Mouse (Mus musculus): ENCODE measurements at regions not wholly inside any gene's neighbourhood (a gene's known extent, or its start where the extent isn't known, plus 50 kb on each side); places are given as distances from the start of the nearest gene placed in this dataset.

DNA sequence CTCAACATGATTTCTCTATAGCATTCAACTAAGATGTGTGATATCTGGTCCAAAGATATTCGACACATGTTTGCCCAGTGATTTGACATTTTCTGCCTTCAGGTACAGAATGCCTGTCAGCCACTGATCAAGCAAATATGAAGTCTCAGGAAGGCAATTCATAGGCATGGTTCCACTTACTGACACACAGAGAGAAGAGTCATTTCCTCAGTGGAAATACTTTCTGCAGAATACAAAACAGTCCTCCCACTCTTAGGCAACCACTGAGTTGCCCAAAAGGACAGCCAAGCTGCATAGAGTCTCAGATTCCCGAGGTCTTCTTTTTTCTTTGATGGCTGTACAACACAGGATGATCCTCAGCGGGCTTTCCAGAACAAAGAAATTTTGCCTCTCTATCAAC, 110.9 kb downstream of the Ndufa4 start:
- Histone ChIP-seq H3K4me1 (ENCODE audit: control insufficient read depth, insufficient read depth, low read length) (no peaks in the 10 kb centered on the region), H3K9me3 (ENCODE audit: control insufficient read depth, low read length) (no peaks in the 10 kb centered on the region), H3K27ac (replicated peaks; ENCODE audit: low read depth, low read length) (no peak overlapping the region), H3K4me3 (ENCODE audit: low read depth, low read length) (no peak overlapping the region), H3K27me3 (replicated peaks; ENCODE audit: control insufficient read depth, insufficient read depth, low read length) (no peaks in the 10 kb centered on the region), H3K36me3 (ENCODE audit: control insufficient read depth, insufficient read depth, low read length) (no peaks in the 10 kb centered on the region), H3K4me2 (ENCODE audit: low read depth, low read length) (no peak overlapping the region), H3K9ac (ENCODE audit: low read depth, low read length) (no peak overlapping the region)
- ATAC-seq (ENCODE audit: low read depth) (no peak), DNase-seq (ENCODE audit: low spot score) (no peak)
- 60% methylated on average over 3 of the region's 3 CpGs for WGBS

DNA sequence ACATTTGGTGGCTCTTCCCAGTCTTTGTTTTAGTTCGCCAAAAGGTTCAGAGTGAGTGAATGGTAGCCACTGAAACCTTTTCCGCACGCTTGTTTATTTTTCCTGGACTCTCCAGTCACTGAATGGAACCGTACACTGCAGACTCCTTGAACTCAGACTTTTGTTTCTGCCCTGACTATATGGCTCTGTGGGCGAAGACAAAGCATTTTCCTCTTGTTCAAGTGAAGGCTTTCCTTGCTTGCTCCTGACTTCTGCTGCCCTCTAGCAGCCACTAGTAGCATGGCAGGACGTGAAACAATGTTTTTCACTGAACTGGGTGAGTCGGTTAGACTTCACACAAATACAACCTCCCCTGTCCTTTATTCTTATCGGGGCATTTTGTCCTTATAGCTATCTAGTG, 113.9 kb downstream of the Ndufa4 start:
- Histone ChIP-seq H3K4me2 (ENCODE audit: low read depth, low read length) (no peak overlapping the region), H3K4me1 (ENCODE audit: control insufficient read depth, insufficient read depth, low read length) (no peaks in the 10 kb centered on the region), H3K9me3 (ENCODE audit: control insufficient read depth, low read length) (no peaks in the 10 kb centered on the region), H3K27ac (replicated peaks; ENCODE audit: low read depth, low read length) (no peak overlapping the region), H3K9ac (ENCODE audit: low read depth, low read length) (no peak overlapping the region), H3K36me3 (ENCODE audit: control insufficient read depth, insufficient read depth, low read length) (no peaks in the 10 kb centered on the region), H3K27me3 (replicated peaks; ENCODE audit: control insufficient read depth, insufficient read depth, low read length) (no peaks in the 10 kb centered on the region), H3K4me3 (ENCODE audit: low read depth, low read length) (no peak overlapping the region)
- DNase-seq (ENCODE audit: low spot score) (peak; percentile 60), ATAC-seq (ENCODE audit: low read depth) (no peak)
- 36% methylated on average over 8 of the region's 8 CpGs for WGBS

DNA sequence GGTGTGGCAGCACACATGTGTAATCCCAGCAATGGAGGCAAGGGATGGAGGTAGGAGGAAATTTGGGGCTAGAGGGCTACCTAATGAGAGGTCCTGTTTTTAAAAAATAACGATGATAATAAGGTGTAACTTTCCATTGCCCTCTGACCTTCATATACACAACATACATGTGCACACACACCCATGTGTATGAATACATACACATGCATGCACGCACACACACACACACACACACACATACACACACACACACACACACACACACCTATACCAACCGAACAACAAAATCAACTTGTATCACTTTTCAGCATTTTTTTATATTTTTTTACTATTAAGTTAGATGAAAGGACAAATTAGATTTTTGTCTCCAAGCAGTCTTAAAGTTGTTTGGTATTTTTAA, 115.1 kb downstream of the Ndufa4 start:
- H3K4me2 ChIP-seq (ENCODE audit: low read depth, low read length): no peak overlapping the region
- DNase-seq (ENCODE audit: low spot score): no peak
- no peak overlapping the region for H3K4me3 ChIP-seq (ENCODE audit: low read depth, low read length)
- no peaks in the 10 kb centered on the region for H3K27me3 ChIP-seq (replicated peaks; ENCODE audit: control insufficient read depth, insufficient read depth, low read length)
- H3K36me3 ChIP-seq (ENCODE audit: control insufficient read depth, insufficient read depth, low read length): no peaks in the 10 kb centered on the region
- no peak overlapping the region for H3K27ac ChIP-seq (replicated peaks; ENCODE audit: low read depth, low read length)
- no peak overlapping the region for H3K9ac ChIP-seq (ENCODE audit: low read depth, low read length)
- ATAC-seq (ENCODE audit: low read depth): no peak
- no peaks in the 10 kb centered on the region for H3K4me1 ChIP-seq (ENCODE audit: control insufficient read depth, insufficient read depth, low read length)
- no peaks in the 10 kb centered on the region for H3K9me3 ChIP-seq (ENCODE audit: control insufficient read depth, low read length)
- WGBS: 91% methylated on average over 3 of the region's 3 CpGs

DNA sequence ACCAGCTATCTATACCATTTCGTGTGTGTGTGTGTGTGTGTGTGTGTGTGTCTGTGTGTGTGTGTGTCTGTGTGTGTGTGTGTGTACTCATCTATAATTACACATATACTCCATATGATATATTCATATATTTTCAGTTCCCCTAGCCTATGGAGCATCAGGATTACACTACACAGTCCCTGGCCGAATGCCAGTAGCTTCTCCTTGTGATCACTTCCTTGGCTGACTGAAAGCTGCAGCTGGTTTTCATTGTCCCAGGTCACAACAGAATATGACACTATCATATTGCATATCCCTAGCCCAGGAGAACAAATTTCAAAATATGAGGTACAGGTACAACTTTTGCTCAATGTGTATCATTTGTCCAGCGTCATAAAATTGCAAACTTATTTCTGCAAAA, 116.2 kb downstream of the Ndufa4 start:
- no peak overlapping the region for H3K4me3 ChIP-seq (ENCODE audit: low read depth, low read length)
- H3K9me3 ChIP-seq (ENCODE audit: control insufficient read depth, low read length): no peaks in the 10 kb centered on the region
- H3K27me3 ChIP-seq (replicated peaks; ENCODE audit: control insufficient read depth, insufficient read depth, low read length): no peaks in the 10 kb centered on the region
- no peak for ATAC-seq (ENCODE audit: low read depth)
- no peak overlapping the region for H3K27ac ChIP-seq (replicated peaks; ENCODE audit: low read depth, low read length)
- H3K4me2 ChIP-seq (ENCODE audit: low read depth, low read length): no peak overlapping the region
- DNase-seq (ENCODE audit: low spot score): peak; percentile 74
- WGBS: 55% methylated on average over 3 of the region's 3 CpGs
- no peaks in the 10 kb centered on the region for H3K4me1 ChIP-seq (ENCODE audit: control insufficient read depth, insufficient read depth, low read length)
- H3K36me3 ChIP-seq (ENCODE audit: control insufficient read depth, insufficient read depth, low read length): no peaks in the 10 kb centered on the region
- no peak overlapping the region for H3K9ac ChIP-seq (ENCODE audit: low read depth, low read length)

DNA sequence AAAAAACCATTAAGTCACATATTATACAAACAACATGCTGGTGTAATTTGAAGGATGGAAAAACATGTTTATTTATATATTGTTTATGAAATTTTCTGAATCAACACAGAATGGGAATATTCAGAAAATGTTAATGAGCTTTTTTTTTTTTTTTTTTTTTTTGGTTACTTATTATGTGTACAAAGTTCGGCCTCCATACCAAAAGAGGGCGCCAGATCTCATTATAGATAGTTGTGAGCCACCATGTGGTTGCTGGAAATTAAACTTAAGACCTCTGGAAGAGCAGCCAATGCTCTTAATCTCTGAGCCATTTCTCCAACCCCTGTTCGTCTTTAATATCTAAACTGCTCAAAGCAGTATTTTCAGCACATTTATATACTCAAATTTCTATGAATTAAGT, 133.3 kb downstream of the Ndufa4 start:
- Histone ChIP-seq H3K9me3 (ENCODE audit: control insufficient read depth, low read length) (no peaks in the 10 kb centered on the region), H3K27ac (replicated peaks; ENCODE audit: low read depth, low read length) (no peak overlapping the region), H3K9ac (ENCODE audit: low read depth, low read length) (no peak overlapping the region), H3K4me2 (ENCODE audit: low read depth, low read length) (no peak overlapping the region), H3K27me3 (replicated peaks; ENCODE audit: control insufficient read depth, insufficient read depth, low read length) (no peaks in the 10 kb centered on the region), H3K4me1 (ENCODE audit: control insufficient read depth, insufficient read depth, low read length) (no peaks in the 10 kb centered on the region), H3K36me3 (ENCODE audit: control insufficient read depth, insufficient read depth, low read length) (no peaks in the 10 kb centered on the region), H3K4me3 (ENCODE audit: low read depth, low read length) (no peak overlapping the region)
- no peak for DNase-seq (ENCODE audit: low spot score)
- 89% methylated on average over 3 of the region's 3 CpGs for WGBS
- ATAC-seq (ENCODE audit: low read depth): no peak

DNA sequence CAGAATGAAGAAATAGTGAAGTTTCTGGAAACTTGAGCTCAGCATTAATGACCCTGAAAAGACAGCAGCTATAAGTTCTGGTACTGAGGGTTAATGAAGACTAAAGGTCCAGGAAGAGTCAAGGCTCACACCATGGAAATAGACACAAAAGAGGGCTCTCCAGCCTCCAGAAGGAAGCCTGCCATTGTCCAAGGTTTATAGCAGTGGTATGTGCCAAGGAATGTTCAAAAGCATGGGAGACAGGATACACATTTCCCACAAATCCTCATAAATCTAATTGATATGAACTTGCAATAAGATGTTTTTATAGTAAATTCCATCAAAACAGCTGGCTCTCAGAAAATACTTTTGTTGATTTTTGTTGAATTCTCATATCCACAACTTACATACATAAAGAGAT, 144.4 kb downstream of the Ndufa4 start:
- Histone ChIP-seq H3K27me3 (replicated peaks; ENCODE audit: control insufficient read depth, insufficient read depth, low read length) (no peaks in the 10 kb centered on the region), H3K9me3 (ENCODE audit: control insufficient read depth, low read length) (no peaks in the 10 kb centered on the region), H3K4me2 (ENCODE audit: low read depth, low read length) (no peak overlapping the region), H3K36me3 (ENCODE audit: control insufficient read depth, insufficient read depth, low read length) (no peaks in the 10 kb centered on the region), H3K4me1 (ENCODE audit: control insufficient read depth, insufficient read depth, low read length) (no peaks in the 10 kb centered on the region), H3K4me3 (ENCODE audit: low read depth, low read length) (no peak overlapping the region), H3K9ac (ENCODE audit: low read depth, low read length) (no peak overlapping the region), H3K27ac (replicated peaks; ENCODE audit: low read depth, low read length) (no peak overlapping the region)
- no peak for DNase-seq (ENCODE audit: low spot score)
- no peak for ATAC-seq (ENCODE audit: low read depth)

DNA sequence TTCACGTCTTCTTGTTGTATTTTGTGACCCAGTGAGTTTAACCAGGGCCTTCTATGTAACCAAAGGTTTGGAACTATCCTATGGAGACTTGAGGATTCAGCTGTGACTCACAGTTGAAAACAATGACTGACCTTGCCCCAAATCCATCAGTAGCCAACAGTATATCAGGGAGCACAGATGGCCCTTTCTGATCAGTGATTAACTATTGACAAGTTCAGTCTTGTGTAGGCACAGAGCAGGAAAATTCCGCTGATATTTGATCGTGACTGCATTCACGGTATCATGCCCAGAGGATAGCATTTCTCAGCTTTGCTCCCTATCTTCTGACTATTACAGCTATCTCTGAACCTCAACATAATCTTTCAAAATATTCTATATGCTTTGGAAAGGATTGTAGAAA, 169.6 kb downstream of the Ndufa4 start:
- no peaks in the 10 kb centered on the region for H3K4me1 ChIP-seq (ENCODE audit: control insufficient read depth, insufficient read depth, low read length)
- H3K9me3 ChIP-seq (ENCODE audit: control insufficient read depth, low read length): no peaks in the 10 kb centered on the region
- 90% methylated on average over 4 of the region's 4 CpGs for WGBS
- no peak overlapping the region for H3K4me3 ChIP-seq (ENCODE audit: low read depth, low read length)
- H3K36me3 ChIP-seq (ENCODE audit: control insufficient read depth, insufficient read depth, low read length): no peaks in the 10 kb centered on the region
- H3K9ac ChIP-seq (ENCODE audit: low read depth, low read length): no peak overlapping the region
- H3K27ac ChIP-seq (replicated peaks; ENCODE audit: low read depth, low read length): no peak overlapping the region
- H3K27me3 ChIP-seq (replicated peaks; ENCODE audit: control insufficient read depth, insufficient read depth, low read length): no peaks in the 10 kb centered on the region
- no peak for DNase-seq (ENCODE audit: low spot score)
- no peak for ATAC-seq (ENCODE audit: low read depth)
- no peak overlapping the region for H3K4me2 ChIP-seq (ENCODE audit: low read depth, low read length)

DNA sequence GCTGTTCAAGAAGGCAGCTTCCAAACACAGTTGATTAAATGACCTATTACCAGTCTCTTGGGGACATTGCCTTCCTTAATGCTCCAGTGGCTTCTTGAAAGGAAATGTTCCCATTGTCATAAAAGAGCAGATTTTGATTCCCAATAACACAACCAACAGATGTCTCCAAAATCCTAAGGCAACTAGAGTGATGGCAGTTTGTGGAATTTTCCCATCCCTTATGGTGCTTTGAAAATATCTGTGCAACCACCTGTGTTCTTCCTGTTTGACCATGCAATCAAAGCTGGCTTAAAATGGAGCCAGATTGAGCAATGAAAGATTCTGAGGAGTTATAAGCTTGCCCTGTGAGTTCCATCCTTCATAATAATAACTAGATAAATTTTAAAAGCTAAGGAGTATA, 176.2 kb downstream of the Ndufa4 start:
- no peak for ATAC-seq (ENCODE audit: low read depth)
- no peaks in the 10 kb centered on the region for H3K9me3 ChIP-seq (ENCODE audit: control insufficient read depth, low read length)

DNA sequence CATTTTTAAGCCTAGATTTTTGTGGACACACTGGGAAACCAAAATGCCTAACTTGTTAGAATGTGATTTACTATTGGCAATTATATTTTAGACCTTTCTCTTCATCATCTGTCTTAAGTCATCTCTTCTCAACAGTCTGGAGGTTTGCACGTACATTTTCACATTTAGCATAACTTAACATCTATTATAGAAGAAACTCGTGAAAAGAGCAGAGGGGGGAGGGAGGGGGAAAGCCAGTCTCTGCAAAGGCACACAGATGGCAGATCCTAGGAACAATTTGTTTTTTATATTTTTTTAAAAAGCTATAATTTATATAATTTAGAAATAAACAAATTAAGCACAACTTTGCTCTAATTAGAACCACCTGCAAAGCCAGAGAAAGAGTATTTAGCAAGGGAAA, 176.6 kb downstream of the Ndufa4 start:
- ATAC-seq (ENCODE audit: low read depth) (no peak), DNase-seq (ENCODE audit: low spot score) (no peak)
- H3K9me3 ChIP-seq (ENCODE audit: control insufficient read depth, low read length): no peaks in the 10 kb centered on the region
- no peak overlapping the region for H3K9ac ChIP-seq (ENCODE audit: low read depth, low read length)
- no peaks in the 10 kb centered on the region for H3K4me1 ChIP-seq (ENCODE audit: control insufficient read depth, insufficient read depth, low read length)
- 50% methylated on average over 2 of the region's 2 CpGs for WGBS
- no peak overlapping the region for H3K27ac ChIP-seq (replicated peaks; ENCODE audit: low read depth, low read length)
- H3K36me3 ChIP-seq (ENCODE audit: control insufficient read depth, insufficient read depth, low read length): no peaks in the 10 kb centered on the region
- no peak overlapping the region for H3K4me2 ChIP-seq (ENCODE audit: low read depth, low read length)
- no peak overlapping the region for H3K4me3 ChIP-seq (ENCODE audit: low read depth, low read length)
- H3K27me3 ChIP-seq (replicated peaks; ENCODE audit: control insufficient read depth, insufficient read depth, low read length): no peaks in the 10 kb centered on the region

More for the DNA sequence above, 176.2 kb downstream of the Ndufa4 start:
- H3K36me3 ChIP-seq (ENCODE audit: control insufficient read depth, insufficient read depth, low read length): no peaks in the 10 kb centered on the region
- H3K9ac ChIP-seq (ENCODE audit: low read depth, low read length): no peak overlapping the region
- H3K27ac ChIP-seq (replicated peaks; ENCODE audit: low read depth, low read length): no peak overlapping the region
- H3K4me2 ChIP-seq (ENCODE audit: low read depth, low read length): no peak overlapping the region
- no peaks in the 10 kb centered on the region for H3K4me1 ChIP-seq (ENCODE audit: control insufficient read depth, insufficient read depth, low read length)
- no peak for DNase-seq (ENCODE audit: low spot score)
- H3K27me3 ChIP-seq (replicated peaks; ENCODE audit: control insufficient read depth, insufficient read depth, low read length): no peaks in the 10 kb centered on the region
- H3K4me3 ChIP-seq (ENCODE audit: low read depth, low read length): no peak overlapping the region

Data from embryonic facial prominence, embryonic 14.5 days (tissue).